Mouse (Mus musculus): ENCODE data around the gene Fyco1.

Gene Fyco1

DNA sequence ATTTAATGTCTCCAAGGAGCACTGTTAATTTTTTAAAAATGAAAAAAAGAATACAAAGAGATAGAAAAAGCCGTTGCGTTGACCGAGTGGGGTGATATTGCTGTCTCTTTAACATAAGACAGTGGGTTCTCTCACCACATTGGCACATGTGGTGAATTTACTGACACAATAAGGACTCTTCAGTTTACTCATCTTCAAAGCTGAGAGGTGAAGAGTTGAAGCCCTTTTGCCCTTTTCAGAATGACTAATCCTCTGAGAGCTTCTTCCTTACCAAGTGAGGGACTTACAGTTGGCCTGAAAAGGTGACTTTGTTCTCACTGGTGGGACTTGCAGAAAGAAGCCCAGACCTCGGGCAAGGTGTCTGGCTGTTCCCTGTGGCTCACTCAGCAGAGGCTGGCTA, 110.9 kb downstream of the Fyco1 start:
- no peak for DNase-seq (ENCODE audit: low read depth)
